Mouse (Mus musculus) spleen, adult 2 months (tissue): ENCODE measurements around the gene Dgcr6.

ENCODE experiments used
- CTCF ChIP-seq: fragments of 200-500 bp; IDR thresholded peaks from 2 replicates; pipeline ENCODE4 v1.5.1; 2011; ENCODE audit warnings: mild to moderate bottlenecking, inconsistent platforms; ENCODE audit not compliant: insufficient read depth, insufficient read length, insufficient replicate concordance; ENCODE audit errors: extremely low read depth
- POLR2A ChIP-seq: fragments of 200-500 bp; IDR thresholded peaks from 2 replicates; pipeline ENCODE4 v1.6.1; 2011; ENCODE audit warnings: low read depth, low read length, inconsistent platforms

DNA sequence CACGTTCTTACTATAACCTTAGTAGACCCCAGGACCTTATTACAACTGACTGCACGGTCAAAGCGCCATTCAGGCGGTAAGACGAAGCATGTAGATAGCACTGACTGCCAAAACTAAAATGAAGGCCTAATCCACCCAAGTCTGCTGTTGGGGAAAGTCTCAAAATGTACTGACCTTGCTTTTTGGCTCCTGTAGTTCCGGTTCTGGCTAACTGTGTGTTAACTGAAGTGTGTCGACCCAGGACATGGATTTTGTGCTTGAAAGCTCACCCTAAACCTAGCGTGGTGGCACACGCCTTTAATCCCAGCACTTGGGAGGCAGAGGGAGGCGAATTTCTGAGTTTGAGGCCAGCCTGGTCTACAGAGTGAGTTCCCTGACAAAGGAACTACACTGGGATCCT lies 7.7 kb upstream of the Dgcr6 start:
- TF ChIP-seq CTCF (no peak), POLR2A (no peak)
